Mouse (Mus musculus) cerebellum, adult 8-10 months (tissue): Measurements from ENCODE around the gene Tmem251.

ENCODE experiments used
- DNase-seq: peaks from one replicate; pipeline ENCODE4 v3.0.0; 2022

Tmem251 gene

GRCm38 (mm10) chr12:102710851-102711375 is 32.6 kb upstream of the Tmem251 start:
- DNase-seq: peak; percentile 90

- no peak for DNase-seq
These were observed 30.3 kb upstream of the Tmem251 start for GRCm38 (mm10) chr12:102713153-102713865.

GRCm38 (mm10) chr12:102714116-102714515 is 29.4 kb upstream of the Tmem251 start:
- no peak for DNase-seq

- DNase-seq: no peak
These were observed 28.7 kb upstream of the Tmem251 start for GRCm38 (mm10) chr12:102714654-102715395.

- DNase-seq: no peak
These were observed 23.8 kb upstream of the Tmem251 start for GRCm38 (mm10) chr12:102719552-102720315.

GRCm38 (mm10) chr12:102722451-102722850 is 21.1 kb upstream of the Tmem251 start:
- DNase-seq: no peak

GRCm38 (mm10) chr12:102722966-102723365 is 20.6 kb upstream of the Tmem251 start:
- DNase-seq: no peak

GRCm38 (mm10) chr12:102723861-102724260 is 19.7 kb upstream of the Tmem251 start:
- DNase-seq: no peak

- DNase-seq: no peak
These were observed 18.4 kb upstream of the Tmem251 start for GRCm38 (mm10) chr12:102725146-102725545.

- no peak for DNase-seq
These were observed 17.8 kb upstream of the Tmem251 start for GRCm38 (mm10) chr12:102725761-102726175.

GRCm38 (mm10) chr12:102729855-102730797 is 13.4 kb upstream of the Tmem251 start:
- peak; percentile 68 for DNase-seq

- no peak for DNase-seq
These were observed 12.6 kb upstream of the Tmem251 start for GRCm38 (mm10) chr12:102730798-102731619.

GRCm38 (mm10) chr12:102733381-102733780 is 10.2 kb upstream of the Tmem251 start:
- DNase-seq: no peak

GRCm38 (mm10) chr12:102739096-102739495 is 4.5 kb upstream of the Tmem251 start:
- DNase-seq: no peak

GRCm38 (mm10) chr12:102740285-102740684 is 3.3 kb upstream of the Tmem251 start:
- no peak for DNase-seq

GRCm38 (mm10) chr12:102742056-102742455 is 1.5 kb upstream of the Tmem251 start:
- no peak for DNase-seq

- no peak for DNase-seq
These were observed 450 bp upstream of the Tmem251 start for GRCm38 (mm10) chr12:102743036-102743588.

- DNase-seq: no peak
These were observed 1.3 kb downstream of the Tmem251 start for GRCm38 (mm10) chr12:102744839-102745238.

- DNase-seq: no peak
These were observed 4.7 kb downstream of the Tmem251 start for GRCm38 (mm10) chr12:102748256-102748655.

- no peak for DNase-seq
These were observed 12.7 kb downstream of the Tmem251 start for GRCm38 (mm10) chr12:102756304-102756703.
